Mouse (Mus musculus) spleen, postnatal 36 days (tissue): ENCODE measurements at regions not wholly inside any gene's neighbourhood (a gene's known extent, or its start where the extent isn't known, plus 50 kb on each side); places are given as distances from the start of the nearest gene placed in this dataset.

Experiments
- DNase-seq, 2 experiments: peaks; one replicate each; pipeline ENCODE4 v3.0.0; 2022; ENCODE audit warnings: low spot score in 2 of 2, mixed read lengths in 1 of 2

DNA sequence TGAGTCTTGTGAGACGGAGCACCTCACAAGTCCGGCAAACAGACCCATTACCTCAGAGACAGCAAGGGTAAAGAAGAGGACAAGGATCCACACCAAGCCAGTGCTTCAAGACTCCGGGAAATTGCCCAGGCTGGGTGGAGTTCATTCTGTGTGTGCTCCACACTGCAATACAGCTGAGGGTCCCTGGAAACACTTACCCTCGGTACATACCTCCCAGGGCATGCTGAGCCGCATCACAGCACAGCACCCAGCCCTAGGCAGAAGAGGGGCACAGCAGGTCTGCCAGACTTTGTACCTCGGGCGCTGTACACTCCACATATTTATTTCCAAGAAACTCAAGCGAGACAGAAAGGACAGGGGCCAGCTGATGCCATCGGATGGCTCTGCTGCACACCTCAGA is 54.5 kb upstream of the Cmc1 start:
- DNase-seq: no peak

- DNase-seq: no peak
Observed at GRCm38 (mm10) chr9:118206483-118206882, 56.5 kb upstream of the Cmc1 start.

DNA sequence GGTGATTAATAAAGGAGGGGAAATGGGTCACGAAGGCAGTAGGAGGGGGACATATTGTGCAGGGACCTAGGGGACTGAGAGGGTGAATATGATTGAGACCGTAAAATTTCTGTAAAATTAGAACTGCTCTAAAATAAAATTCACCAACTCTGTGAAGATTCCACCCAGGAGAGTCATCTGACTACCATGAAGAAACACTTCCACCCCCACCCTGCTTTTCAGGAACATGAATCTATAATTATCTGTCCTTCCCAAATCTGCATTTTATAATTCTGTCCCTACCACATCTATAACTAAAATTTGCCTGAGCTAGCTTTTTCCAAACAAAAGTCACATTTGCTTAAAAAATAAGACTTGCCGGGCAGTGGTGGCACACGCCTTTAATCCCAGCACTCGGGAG is 69.7 kb upstream of the Cmc1 start:
- no peak for DNase-seq

- no peak for DNase-seq
Observed at GRCm38 (mm10) chr9:118221186-118221585, 71.2 kb upstream of the Cmc1 start.

DNA sequence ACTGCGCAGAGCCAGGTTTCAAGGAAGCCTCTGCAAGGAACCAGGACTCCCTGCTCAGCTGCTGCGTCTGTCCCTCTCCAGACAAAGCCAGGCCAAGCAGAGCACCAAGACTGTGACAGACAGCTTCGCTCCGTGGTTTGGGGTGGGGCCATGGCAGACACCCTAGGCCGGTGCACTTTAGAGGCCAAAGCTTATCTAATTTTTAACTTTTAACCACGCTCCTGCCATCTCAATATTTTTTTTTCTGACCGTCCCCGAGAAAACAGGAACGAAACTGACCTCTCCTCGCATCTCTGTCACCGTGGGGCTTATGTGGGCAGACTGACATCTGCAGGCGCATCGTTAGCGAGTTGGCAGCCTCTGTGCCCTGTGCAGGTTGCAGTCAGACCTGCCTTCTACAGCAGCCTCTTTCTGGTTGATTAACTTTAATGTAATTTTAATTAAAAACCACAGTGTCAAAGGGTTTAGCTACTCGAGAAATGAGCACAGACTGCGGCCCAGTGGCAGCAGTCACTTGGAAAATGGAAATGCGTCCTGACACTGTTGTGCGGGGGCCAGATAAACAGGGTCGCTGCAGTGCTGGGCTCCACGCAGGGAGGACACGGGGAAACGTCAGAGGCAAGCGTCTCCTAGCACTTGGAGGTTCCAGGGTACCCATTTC is 77.6 kb upstream of the Cmc1 start:
- DNase-seq: no peak

- DNase-seq: no peak
Observed at GRCm38 (mm10) chr9:118228691-118229427, 78.9 kb upstream of the Cmc1 start.

DNA sequence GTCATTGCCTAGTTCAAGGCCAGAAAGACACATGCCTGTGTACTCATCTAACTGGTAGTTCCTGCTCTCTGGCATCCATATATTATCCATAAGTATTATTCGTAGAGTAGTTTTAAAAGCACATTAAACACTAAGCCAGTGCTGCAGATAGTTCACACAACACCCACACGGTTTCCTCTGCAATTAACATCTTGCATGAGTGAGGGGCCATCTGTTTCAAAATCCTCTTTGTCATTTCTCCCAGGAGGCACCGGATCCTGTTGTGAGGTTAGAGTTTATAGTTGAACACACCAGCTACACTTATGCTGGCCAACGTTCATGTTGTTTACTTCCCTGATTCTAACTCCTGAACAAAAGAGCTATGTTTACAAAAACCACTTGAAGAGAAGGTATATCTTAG is 90.7 kb upstream of the Cmc1 start:
- no peak for DNase-seq

GRCm38 (mm10) chr9:118246820-118247628 is 97.0 kb upstream of the Cmc1 start:
- DNase-seq: no peak

DNA sequence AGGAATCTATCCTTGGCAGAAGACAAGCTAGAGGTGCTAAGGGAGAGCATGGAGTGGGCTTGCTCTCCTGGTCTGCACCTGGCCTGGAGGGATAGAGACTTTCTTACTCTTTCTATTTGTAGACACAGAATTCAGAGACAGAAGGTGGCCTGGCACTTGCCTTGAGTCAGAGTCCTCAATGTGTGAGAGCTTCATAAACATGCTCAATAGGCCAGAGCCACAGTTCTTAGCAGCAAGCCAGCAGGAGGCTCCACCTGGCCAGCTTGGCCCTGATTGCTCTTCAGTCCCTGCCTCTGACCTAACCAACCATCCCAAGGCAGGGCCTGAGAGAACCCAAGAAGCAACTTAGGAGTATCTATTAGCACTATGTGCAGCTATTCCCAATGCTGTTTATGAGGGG is 103.9 kb upstream of the Cmc1 start:
- DNase-seq: no peak

GRCm38 (mm10) chr9:118255200-118255733 is 105.3 kb upstream of the Cmc1 start:
- no peak for DNase-seq

- DNase-seq: no peak
Observed at GRCm38 (mm10) chr9:118255751-118256266, 105.8 kb upstream of the Cmc1 start.

GRCm38 (mm10) chr9:118266298-118266697 is 116.3 kb upstream of the Cmc1 start:
- DNase-seq: no peak

GRCm38 (mm10) chr9:118271681-118272080 is 121.7 kb upstream of the Cmc1 start:
- no peak for DNase-seq

DNA sequence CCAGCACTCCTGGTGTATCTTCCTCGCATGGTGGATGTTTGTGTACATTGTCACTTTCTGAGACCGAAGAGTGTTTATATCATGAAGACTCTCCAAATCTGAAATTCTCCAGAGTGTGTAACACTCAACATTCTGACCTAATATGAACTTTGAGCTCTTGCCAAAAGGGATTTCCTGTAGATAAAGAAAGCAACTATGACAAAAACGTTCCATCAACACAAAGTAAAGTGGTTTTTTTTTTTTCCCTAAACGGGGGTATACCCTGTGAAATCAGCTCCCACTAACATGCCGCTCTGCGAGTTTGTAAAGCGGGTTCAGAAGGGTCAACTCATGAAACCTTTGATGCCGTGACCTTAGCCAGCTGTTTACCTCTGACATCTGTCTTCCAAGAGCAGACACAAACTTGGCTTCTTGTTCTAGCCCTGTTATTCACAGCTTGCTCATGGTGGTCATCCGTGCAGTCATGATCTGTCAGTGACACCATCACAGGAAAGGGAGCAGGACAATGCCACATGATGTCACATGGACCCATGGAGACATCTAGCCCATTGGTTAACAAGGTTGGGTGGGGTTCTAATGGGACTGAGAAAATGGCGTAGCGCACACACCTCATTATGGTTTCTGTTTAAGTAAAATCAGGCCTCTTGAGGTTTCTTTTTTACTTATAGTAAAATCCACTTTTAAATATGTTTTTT is 122.9 kb upstream of the Cmc1 start:
- no peak for DNase-seq

GRCm38 (mm10) chr9:118285481-118285880 is 135.5 kb upstream of the Cmc1 start:
- no peak for DNase-seq

- DNase-seq: no peak
Observed at GRCm38 (mm10) chr9:118287606-118288005, 137.6 kb upstream of the Cmc1 start.

GRCm38 (mm10) chr9:118292836-118293235 is 142.9 kb upstream of the Cmc1 start:
- no peak for DNase-seq

- no peak for DNase-seq
Observed at GRCm38 (mm10) chr9:118294011-118294410, 144.0 kb upstream of the Cmc1 start.

DNA sequence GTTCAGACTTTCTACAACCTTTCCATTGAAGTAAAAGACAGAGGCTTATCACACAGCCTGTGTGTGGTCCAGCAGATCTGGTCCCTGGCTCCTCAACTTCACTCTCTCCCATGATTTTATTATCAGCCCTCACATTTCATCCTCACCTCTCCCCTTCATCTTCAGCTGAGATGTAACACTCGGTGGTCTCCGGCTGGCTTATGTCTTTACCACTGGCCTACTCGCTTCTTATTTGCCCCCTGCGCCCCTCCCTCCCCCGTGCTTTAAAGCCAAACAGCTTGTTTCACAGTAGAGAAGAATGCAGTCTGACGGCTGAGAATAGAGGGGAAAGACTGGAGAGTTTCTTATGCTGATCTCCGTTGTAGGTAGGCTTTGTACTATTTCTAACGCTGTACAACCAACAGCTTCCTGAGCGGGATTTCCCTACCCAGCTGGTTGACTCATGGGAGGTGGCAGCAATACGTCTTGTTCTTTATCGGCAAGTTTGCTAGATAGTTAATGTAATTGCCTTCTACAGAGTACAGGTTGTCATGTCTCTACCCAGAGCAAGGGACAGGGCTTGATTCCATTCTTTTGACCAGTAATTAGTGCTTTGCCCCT is 152.9 kb upstream of the Cmc1 start:
- DNase-seq: no peak

DNA sequence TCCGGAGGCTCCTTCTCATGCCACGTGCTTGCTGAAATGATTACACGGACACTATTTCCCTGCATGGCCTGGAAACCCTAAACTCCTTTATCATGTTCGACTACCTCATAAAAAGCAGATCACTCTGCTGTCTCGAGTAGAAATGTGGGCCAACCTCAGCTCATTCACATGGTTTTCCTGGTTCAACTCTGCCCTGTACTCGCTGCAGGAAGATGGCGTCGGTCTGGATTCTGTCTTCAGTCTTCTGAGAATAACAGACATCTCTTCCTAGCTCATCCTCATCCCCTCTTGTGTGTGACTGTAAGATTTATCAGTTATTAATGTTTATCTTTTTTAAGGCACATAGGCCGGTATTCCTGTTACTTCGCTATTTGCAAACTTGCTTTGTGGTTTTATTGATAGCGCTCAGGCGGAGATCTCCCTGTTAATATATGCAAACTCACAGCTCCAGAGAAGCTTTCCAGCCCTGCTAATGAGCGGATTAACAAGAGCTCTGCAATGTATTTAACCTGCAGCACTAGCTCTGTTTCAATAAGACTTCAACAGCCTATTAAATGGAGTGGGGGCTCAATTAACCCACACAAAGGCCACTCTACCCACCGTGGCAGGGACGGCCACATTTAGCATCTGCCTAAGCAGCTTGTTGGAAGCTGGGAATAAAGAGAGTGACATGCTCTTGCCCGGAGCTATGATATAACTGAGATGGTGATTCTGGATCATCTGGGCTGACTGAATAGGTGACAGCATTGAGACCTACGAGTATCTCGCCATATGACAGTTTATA is 159.5 kb upstream of the Eomes start:
- no peak for DNase-seq
